Comparison of ENCODE assay signal across 9 mouse cellular contexts in the genomic region with DNA sequence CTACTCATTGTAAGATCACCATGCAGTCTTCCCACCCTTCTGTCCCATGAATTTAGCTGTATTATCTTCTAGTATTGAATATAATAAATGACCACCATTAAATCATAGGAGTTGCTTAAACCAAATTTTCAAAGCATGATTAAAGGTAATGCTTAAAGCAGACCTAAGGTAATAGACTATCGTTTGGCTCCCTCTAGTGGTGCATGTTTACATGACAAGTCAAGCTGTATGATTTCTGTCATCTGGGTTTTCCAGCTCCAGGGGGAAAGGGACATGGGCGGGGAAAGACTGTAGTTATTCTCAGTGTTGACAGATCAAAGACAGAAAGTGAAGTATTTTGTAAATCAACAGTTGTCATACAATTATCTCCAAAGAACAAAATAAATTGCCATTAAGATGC.
DNase-seq lines count a peak whose midpoint lies in the region; ATAC-seq and TF ChIP-seq lines count a peak whose summit lies in the region.
"Had no signal": no experiment of that assay in that cellular context is flagged by ENCODE, and none has a peak within 500 bp of the region (broad histone marks: within the 10 kb centered on the region; RNA-seq: fewer than 3 reads in every experiment).

No protein-coding gene starts in this region.

- H3K9me3 ChIP-seq in MEL (replicated peaks; ENCODE audit: insufficient read depth, low read length), result no peaks in the 10 kb centered on the region
- no peaks in the 10 kb centered on the region for H3K9me3 ChIP-seq in embryonic facial prominence, embryonic 14.5 days (ENCODE audit: control insufficient read depth, low read length)
- H3K9me3 ChIP-seq: heart, embryonic 15.5 days had no signal

- no peak overlapping the region for H3K4me3 ChIP-seq in MEL (ENCODE audit: control insufficient read depth in 1 of 2, insufficient read depth in 1 of 2, low read depth in 2 of 2, low read length in 2 of 2)
- H3K4me3 ChIP-seq in embryonic facial prominence, embryonic 14.5 days (ENCODE audit: low read depth, low read length), result no peak overlapping the region
- H3K4me3 ChIP-seq: heart, embryonic 15.5 days had no signal

- TF ChIP-seq CTCF in MEL (IDR thresholded peaks at IDR 0.05 in 2 of 3, conservative IDR thresholded peaks at IDR 0.05 in 1 of 3; ENCODE audit: control insufficient read depth in 1 of 3, insufficient read depth in 1 of 3, low read depth in 2 of 3, low read length in 3 of 3, poor library complexity in 1 of 3, severe bottlenecking in 1 of 3), result peak in 2 of 3 experiments; percentile 57 to 91; a peak in 5 of 6 replicates

- no peak overlapping the region for H3K9ac ChIP-seq in MEL (ENCODE audit: control insufficient read depth, low read depth, low read length, poor library complexity, severe bottlenecking)
- H3K9ac ChIP-seq in embryonic facial prominence, embryonic 14.5 days (ENCODE audit: low read depth, low read length), result no peak overlapping the region
- H3K9ac ChIP-seq: heart, embryonic 15.5 days had no signal

- peaks cover 0 to 2% of the 10 kb centered on the region in 2 experiments; a peak in 3 of 4 replicates for H3K27me3 ChIP-seq in MEL (ENCODE audit: control insufficient read depth in 1 of 2, insufficient read depth in 2 of 2, low read length in 2 of 2)
- H3K27me3 ChIP-seq in embryonic facial prominence, embryonic 14.5 days (replicated peaks; ENCODE audit: control insufficient read depth, insufficient read depth, low read length), result no peaks in the 10 kb centered on the region; the same call in 1 of the 2 replicates
- H3K27me3 ChIP-seq: heart, embryonic 15.5 days had no signal

- no peak for TF ChIP-seq EP300 in MEL (IDR thresholded peaks at IDR 0.05; ENCODE audit: low read depth in 1 of 2, low read length in 2 of 2)

- H3K4me1 ChIP-seq in MEL (ENCODE audit: control insufficient read depth in 1 of 2, insufficient read depth in 2 of 2, low read length in 2 of 2), result no peaks in the 10 kb centered on the region
- H3K4me1 ChIP-seq in embryonic facial prominence, embryonic 14.5 days (ENCODE audit: control insufficient read depth, insufficient read depth, low read length), result no peaks in the 10 kb centered on the region

- peak; percentile 45; the same call in 1 of the 2 replicates for ATAC-seq in embryonic facial prominence, embryonic 14.5 days (ENCODE audit: low read depth)

- peak; percentile 98 for TF ChIP-seq RAD21 in MEL (IDR thresholded peaks at IDR 0.05; ENCODE audit: low read depth, low read length)

- no peaks in the 10 kb centered on the region for H3K79me2 ChIP-seq in MEL (ENCODE audit: control insufficient read depth, insufficient read depth, low read length, poor library complexity)

- WGBS in embryonic facial prominence, embryonic 14.5 days, result 2% methylated on average over 2 of the region's 2 CpGs

- no peak overlapping the region for H3K27ac ChIP-seq in MEL (ENCODE audit: control insufficient read depth, low read depth, low read length)
- no peak overlapping the region for H3K27ac ChIP-seq in embryonic facial prominence, embryonic 14.5 days (replicated peaks; ENCODE audit: low read depth, low read length)
- H3K27ac ChIP-seq: heart, embryonic 15.5 days had no signal

- H3K36me3 ChIP-seq in MEL (ENCODE audit: control insufficient read depth in 1 of 2, insufficient read depth in 2 of 2, low read length in 2 of 2), result no peaks in the 10 kb centered on the region
- H3K36me3 ChIP-seq in embryonic facial prominence, embryonic 14.5 days (ENCODE audit: control insufficient read depth, insufficient read depth, low read length), result no peaks in the 10 kb centered on the region
- H3K36me3 ChIP-seq: heart, embryonic 15.5 days had no signal

- H3K4me2 ChIP-seq in embryonic facial prominence, embryonic 14.5 days (ENCODE audit: low read depth, low read length), result no peak overlapping the region
- H3K4me2 ChIP-seq: heart, embryonic 15.5 days had no signal

- no peak for TF ChIP-seq POLR2A in MEL (IDR thresholded peaks at IDR 0.05; ENCODE audit: control insufficient read depth in 1 of 2, insufficient read depth in 1 of 2, low read depth in 1 of 2, low read length in 2 of 2, poor library complexity in 1 of 2)

- DNase-seq in MEL (ENCODE audit: low read depth, low spot score), result peak; percentile 70
- DNase-seq in brain, adult 2 months (ENCODE audit: low read depth, low spot score), result peak; percentile 85
- DNase-seq in embryonic facial prominence, embryonic 14.5 days (ENCODE audit: low spot score), result peak; percentile 86
- DNase-seq in heart, postnatal 4 days, result peak; percentile 87
- peak; percentile 53 to 93 for DNase-seq in layer of hippocampus, adult 18-20 months (ENCODE audit: low spot score in 2 of 2)
- peak; percentile 76 for DNase-seq in lung, postnatal 25 days (ENCODE audit: low spot score)
- DNase-seq in right cerebral cortex, adult 2 months (ENCODE audit: low spot score in 2 of 2), result peak; percentile 79 to 86
- no peak for DNase-seq in ovary, adult 18-20 months (ENCODE audit: low spot score)

TF ChIP-seq in MEL, 35 proteins besides CTCF, POLR2A, EP300 and RAD21:
- no peak for TF ChIP-seq TAL1 (IDR thresholded peaks at IDR 0.05; ENCODE audit: low read length)
- TF ChIP-seq ETS1 (IDR thresholded peaks at IDR 0.05; ENCODE audit: low read depth, low read length), result no peak
- peak; percentile 84 for TF ChIP-seq ZC3H11A (IDR thresholded peaks at IDR 0.05; ENCODE audit: low read depth, low read length)
- TF ChIP-seq GATA1 (IDR thresholded peaks at IDR 0.05; ENCODE audit: low read depth, low read length), result no peak
- peak; percentile 91 for TF ChIP-seq SMC3 (IDR thresholded peaks at IDR 0.05; ENCODE audit: low read depth, low read length)
- TF ChIP-seq USF2 (IDR thresholded peaks at IDR 0.05; ENCODE audit: borderline replicate concordance in 1 of 2, insufficient read depth in 1 of 2, low read depth in 1 of 2, low read length in 2 of 2), result no peak
- no peak for TF ChIP-seq BHLHE40 (IDR thresholded peaks at IDR 0.05; ENCODE audit: borderline replicate concordance, low read depth, low read length)
- TF ChIP-seq E2F4 (IDR thresholded peaks at IDR 0.05; ENCODE audit: borderline replicate concordance, low read depth, low read length), result no peak
